Mouse (Mus musculus) kidney, adult 2 months (tissue): ENCODE measurements at regions not wholly inside any gene's neighbourhood (a gene's known extent, or its start where the extent isn't known, plus 50 kb on each side); places are given as distances from the start of the nearest gene placed in this dataset.

Experiments
- CTCF ChIP-seq: fragments of 200-500 bp; conservative IDR thresholded peaks from 2 replicates; pipeline ENCODE4 v1.5.1; 2011; ENCODE audit warnings: low read depth, mild to moderate bottlenecking, control low read depth, low read length, moderate library complexity, mixed read lengths; ENCODE audit not compliant: insufficient read depth, insufficient read length
- POLR2A ChIP-seq: fragments of 200-500 bp; IDR thresholded peaks from one replicate; pipeline ENCODE4 v1.6.1; 2011; ENCODE audit warnings: low read depth, low read length, control low read depth

GRCm38 (mm10) chrX:159072647-159073046 is 137.5 kb upstream of the Rps6ka3 start:
- no peak for TF ChIP-seq POLR2A
- no peak for TF ChIP-seq CTCF
